Mouse (Mus musculus): ENCODE data around the gene Smpd4. TPM values are rescaled to one million over a fixed set of nuclear protein-coding genes. Genes with fewer than 3 reads are reported as not detected.
"Not testable (repeated sequence)": the region's sequence is repeated elsewhere in the genome, so short reads cannot be mapped to it uniquely, and the experiment has no call there.

The Smpd4 gene
- 10 to 100 TPM; 10.4 to 18.1 TPM for polyA plus RNA-seq (2017; shearing (Covaris generic))

- peak; percentile 77 for ATAC-seq
Observed at GRCm38 (mm10) chr16:17619198-17620105, at the start of gene Smpd4. TSS of gene Smpd4 (plus strand) at chr16:17619354.

GRCm38 (mm10) chr16:17575870-17576824 lies 43.0 kb upstream of the Smpd4 start:
- no peak for ATAC-seq

GRCm38 (mm10) chr16:17576825-17577215 lies 42.3 kb upstream of the Smpd4 start:
- no peak for ATAC-seq

- no peak for ATAC-seq
Observed at GRCm38 (mm10) chr16:17583064-17583463, 36.1 kb upstream of the Smpd4 start, which contains the start of gene Slc7a4. TSS of gene Slc7a4 (minus strand) at chr16:17583214.

- no peak for ATAC-seq
Observed at GRCm38 (mm10) chr16:17584555-17584954, 34.6 kb upstream of the Smpd4 start.

- ATAC-seq, result no peak
Observed at GRCm38 (mm10) chr16:17590731-17591130, 28.4 kb upstream of the Smpd4 start.

- no peak for ATAC-seq
Observed at GRCm38 (mm10) chr16:17600944-17601562, 18.1 kb upstream of the Smpd4 start.

GRCm38 (mm10) chr16:17604941-17605340 lies 14.2 kb upstream of the Smpd4 start:
- no peak for ATAC-seq

- no peak for ATAC-seq
Observed at GRCm38 (mm10) chr16:17605684-17606083, 13.5 kb upstream of the Smpd4 start.

GRCm38 (mm10) chr16:17611383-17611782 lies 7.8 kb upstream of the Smpd4 start:
- ATAC-seq, result no peak

- ATAC-seq, result not testable (repeated sequence)
Observed at GRCm38 (mm10) chr16:17614740-17615139, 4.4 kb upstream of the Smpd4 start.

GRCm38 (mm10) chr16:17616212-17616611 lies 2.9 kb upstream of the Smpd4 start:
- no peak for ATAC-seq

- peak; percentile 40 for ATAC-seq
Observed at GRCm38 (mm10) chr16:17617922-17618565, 1.1 kb upstream of the Smpd4 start.

- no peak for ATAC-seq
Observed at GRCm38 (mm10) chr16:17621936-17622335, 2.8 kb downstream of the Smpd4 start.

GRCm38 (mm10) chr16:17625488-17626268 lies 6.5 kb downstream of the Smpd4 start:
- ATAC-seq, result no peak

GRCm38 (mm10) chr16:17626269-17626555 lies 7.1 kb downstream of the Smpd4 start:
- no peak for ATAC-seq

- ATAC-seq, result no peak
Observed at GRCm38 (mm10) chr16:17632580-17632979, 13.4 kb downstream of the Smpd4 start.

- no peak for ATAC-seq
Observed at GRCm38 (mm10) chr16:17633481-17634181, 14.5 kb downstream of the Smpd4 start.

GRCm38 (mm10) chr16:17636904-17637303 lies 17.8 kb downstream of the Smpd4 start:
- ATAC-seq, result no peak

- ATAC-seq, result no peak
Observed at GRCm38 (mm10) chr16:17637610-17638009, 18.5 kb downstream of the Smpd4 start.
